11 mouse cellular contexts compared by ENCODE assay signal in genomic region chr9:64310996-64311785, GRCm38 (mm10). TPM values are rescaled to one million over a fixed set of nuclear protein-coding genes. Genes with fewer than 3 reads are reported as not detected.
DNase-seq lines count a peak whose midpoint lies in the region; ATAC-seq and TF ChIP-seq lines count a peak whose summit lies in the region.
"Had no signal": no experiment of that assay in that cellular context is flagged by ENCODE, and none has a peak within 500 bp of the region (broad histone marks: within the 10 kb centered on the region; RNA-seq: fewer than 3 reads in every experiment).

No protein-coding gene starts in this region.

- intact Hi-C loops in gastrocnemius, postnatal 36 days (cut with DNase I) = no loop called here

- H3K4me1 ChIP-seq in heart, embryonic 10.5 days = peaks cover 9% of the 10 kb centered on the region; the same call in 1 of the 2 replicates
- no peaks in the 10 kb centered on the region for H3K4me1 ChIP-seq in embryonic facial prominence, embryonic 14.5 days (ENCODE audit: control insufficient read depth, insufficient read depth, low read length)
- no peaks in the 10 kb centered on the region for H3K4me1 ChIP-seq in olfactory bulb, adult 2 months (ENCODE audit: control insufficient read depth, insufficient read depth, low read length)
- H3K4me1 ChIP-seq: heart, embryonic 15.5 days; liver, embryonic 15.5 days had no signal

- TF ChIP-seq CTCF in olfactory bulb, adult 2 months (IDR thresholded peaks at IDR 0.05; ENCODE audit: insufficient read depth, low read depth, low read length) = peak; percentile 15; the same call in 1 of the 2 replicates

- WGBS in heart, embryonic 10.5 days = 71% methylated on average over 16 of the region's 16 CpGs
- WGBS in embryonic facial prominence, embryonic 14.5 days = 74% methylated on average over 14 of the region's 16 CpGs
- 65% methylated on average over 16 of the region's 16 CpGs for WGBS in olfactory bulb, adult 2 months

- DNase-seq in heart, postnatal 4 days = peak; percentile 10
- no peak for DNase-seq in heart, embryonic 10.5 days (ENCODE audit: low spot score)
- DNase-seq in retina, postnatal 1 day = peak; percentile 19
- DNase-seq in retina, embryonic 14.5 days (ENCODE audit: low spot score) = no peak
- peak; percentile 1 for DNase-seq in embryonic facial prominence, embryonic 14.5 days (ENCODE audit: low spot score)
- no peak for DNase-seq in gastrocnemius, postnatal 36 days
- DNase-seq in T-cell, adult 2 months (ENCODE audit: low spot score) = no peak
- DNase-seq: right cerebral cortex, adult 18-20 months had no signal

- H3K4me3 ChIP-seq in heart, embryonic 10.5 days = no peak overlapping the region
- H3K4me3 ChIP-seq in embryonic facial prominence, embryonic 14.5 days (ENCODE audit: low read depth, low read length) = no peak overlapping the region
- no peak overlapping the region for H3K4me3 ChIP-seq in olfactory bulb, adult 2 months (ENCODE audit: insufficient read depth, low read depth, low read length)
- H3K4me3 ChIP-seq: heart, embryonic 15.5 days; liver, embryonic 15.5 days had no signal

- H3K36me3 ChIP-seq in heart, embryonic 10.5 days = peaks cover 60% of the 10 kb centered on the region
- H3K36me3 ChIP-seq in embryonic facial prominence, embryonic 14.5 days (ENCODE audit: control insufficient read depth, insufficient read depth, low read length) = peaks cover 64% of the 10 kb centered on the region

- no peaks in the 10 kb centered on the region for H3K9me3 ChIP-seq in heart, embryonic 10.5 days
- H3K9me3 ChIP-seq in embryonic facial prominence, embryonic 14.5 days (ENCODE audit: control insufficient read depth, low read length) = no peaks in the 10 kb centered on the region
- H3K9me3 ChIP-seq: heart, embryonic 15.5 days; liver, embryonic 15.5 days had no signal

- no peak for ATAC-seq in embryonic facial prominence, embryonic 14.5 days (ENCODE audit: low read depth)

- H3K4me2 ChIP-seq in embryonic facial prominence, embryonic 14.5 days (ENCODE audit: low read depth, low read length) = no peak overlapping the region
- H3K4me2 ChIP-seq: heart, embryonic 15.5 days; liver, embryonic 15.5 days had no signal

- H3K27ac ChIP-seq in heart, embryonic 10.5 days = no peak overlapping the region
- no peak overlapping the region for H3K27ac ChIP-seq in embryonic facial prominence, embryonic 14.5 days (replicated peaks; ENCODE audit: low read depth, low read length)
- no peak overlapping the region for H3K27ac ChIP-seq in olfactory bulb, adult 2 months (ENCODE audit: insufficient read depth, low read depth, low read length)
- H3K27ac ChIP-seq: heart, embryonic 15.5 days; liver, embryonic 15.5 days had no signal

- no peak for TF ChIP-seq POLR2A in olfactory bulb, adult 2 months (IDR thresholded peaks at IDR 0.05; ENCODE audit: insufficient read depth, low read depth, low read length)

- H3K9ac ChIP-seq in embryonic facial prominence, embryonic 14.5 days (ENCODE audit: low read depth, low read length) = no peak overlapping the region
- H3K9ac ChIP-seq: heart, embryonic 15.5 days; liver, embryonic 15.5 days had no signal

- H3K27me3 ChIP-seq in heart, embryonic 10.5 days (ENCODE audit: insufficient read depth, poor library complexity, severe bottlenecking) = no peaks in the 10 kb centered on the region
- H3K27me3 ChIP-seq in embryonic facial prominence, embryonic 14.5 days (replicated peaks; ENCODE audit: control insufficient read depth, insufficient read depth, low read length) = no peaks in the 10 kb centered on the region
- H3K27me3 ChIP-seq: heart, embryonic 15.5 days; liver, embryonic 15.5 days had no signal

RNA-seq across cellular contexts. Expression of gene Tipin, which starts 29.8 kb away (rescaled TPM):
- total RNA-seq in heart, postnatal 4 days (2021) = 10 to 100 TPM; 43.5 to 56.8 TPM
- polyA plus RNA-seq in heart, embryonic 10.5 days (2016; fragmentation: Nextera tagmentation; extraction: Ambion mirVana) = 170 and 220 TPM in 2 replicates
- polyA plus RNA-seq in embryonic facial prominence, embryonic 14.5 days (2014; fragmentation: Nextera tagmentation; extraction: Ambion mirVana) = 168 and 218 TPM in 2 replicates
- polyA plus RNA-seq in olfactory bulb, adult 2 months (2012; ENCODE audit: insufficient read depth, insufficient read length, low replicate concordance, missing spikeins) = not detected in 2 replicates
- total RNA-seq in gastrocnemius, postnatal 36 days (2021) = 10 to 100 TPM in 1 of 2 experiments, 1 to 10 TPM in 1; 7.1 to 11.0 TPM

RNA-seq across cellular contexts. Expression of gene Dis3l, which starts 29.9 kb away (rescaled TPM):
- total RNA-seq in heart, postnatal 4 days (2021) = 10 to 100 TPM; 21.6 to 22.1 TPM
- polyA plus RNA-seq in heart, embryonic 10.5 days (2016; fragmentation: Nextera tagmentation; extraction: Ambion mirVana) = 20.0 and 23.2 TPM in 2 replicates
- polyA plus RNA-seq in embryonic facial prominence, embryonic 14.5 days (2014; fragmentation: Nextera tagmentation; extraction: Ambion mirVana) = 19.5 and 19.6 TPM in 2 replicates
- polyA plus RNA-seq in olfactory bulb, adult 2 months (2012; ENCODE audit: insufficient read depth, insufficient read length, low replicate concordance, missing spikeins) = not detected in 2 replicates
- total RNA-seq in gastrocnemius, postnatal 36 days (2021) = 10 to 100 TPM; 20.4 to 21.0 TPM

RNA-seq across cellular contexts. Expression of gene Map2k1, which starts 57.8 kb away (rescaled TPM):
- 10 to 100 TPM; 65.1 to 65.5 TPM for total RNA-seq in heart, postnatal 4 days (2021)
- polyA plus RNA-seq in heart, embryonic 10.5 days (2016; fragmentation: Nextera tagmentation; extraction: Ambion mirVana) = 108 and 118 TPM in 2 replicates
- polyA plus RNA-seq in embryonic facial prominence, embryonic 14.5 days (2014; fragmentation: Nextera tagmentation; extraction: Ambion mirVana) = 105 and 109 TPM in 2 replicates
- polyA plus RNA-seq in olfactory bulb, adult 2 months (2012; ENCODE audit: insufficient read depth, insufficient read length, low replicate concordance, missing spikeins) = 126 and 566 TPM in 2 replicates
- 10 to 100 TPM; 48.1 to 50.7 TPM for total RNA-seq in gastrocnemius, postnatal 36 days (2021)

Comparison
In these comparisons a context has a peak if more than half of its experiments do, and no peak if none do; other contexts are left out.
1. DNase-seq: peak in heart, postnatal 4 days (single experiment), retina, postnatal 1 day (single experiment) and embryonic facial prominence, embryonic 14.5 days (single experiment); none in heart, embryonic 10.5 days (single experiment), retina, embryonic 14.5 days (single experiment), gastrocnemius, postnatal 36 days (0 of 2) and T-cell, adult 2 months (single experiment).
2. RNA of gene Tipin, which starts 29.8 kb away (polyA plus RNA-seq): 170 to 220 TPM in heart, embryonic 10.5 days and 168 to 218 TPM in embryonic facial prominence, embryonic 14.5 days; not detected in olfactory bulb, adult 2 months; every median in the first group is over 100 times any median in the second.
3. RNA of gene Dis3l, which starts 29.9 kb away (polyA plus RNA-seq): 20.0 to 23.2 TPM in heart, embryonic 10.5 days and 19.5 to 19.6 TPM in embryonic facial prominence, embryonic 14.5 days; not detected in olfactory bulb, adult 2 months; every median in the first group is over 10 times any median in the second.